Mouse (Mus musculus) intestine, embryonic 16.5 days (tissue): Measurements from ENCODE around the gene Zfp882. TPM values are rescaled to one million over a fixed set of nuclear protein-coding genes. Genes with fewer than 3 reads are reported as not detected.

Experiments used
- polyA plus RNA-seq: library from polyadenylated mRNA; unstranded; fragments of >200 nt; fragmentation: Nextera tagmentation; extraction: Ambion mirVana; gene quantifications from 2 replicates; pipeline ENCODE4 v1.2.1, GENCODE M21; 2015

The Zfp882 gene
- polyA plus RNA-seq, 1 experiment from 2014 or later: 3.8 TPM

Other genes starting within 250 kb of the Zfp882 start
- 0.98 and 1.2 TPM in 2 replicates for gene Unc13a, start 236.9 kb upstream of the Zfp882 start, polyA plus RNA-seq
- 11.5 and 13.5 TPM in 2 replicates for gene Jak3, start 232.3 kb upstream of the Zfp882 start, polyA plus RNA-seq
- gene Insl3, start 219.4 kb upstream of the Zfp882 start, polyA plus RNA-seq: 2.4 and 2.5 TPM in 2 replicates
- 19.2 and 20.9 TPM in 2 replicates for gene B3gnt3, start 206.8 kb upstream of the Zfp882 start, polyA plus RNA-seq
- 5.0 and 6.4 TPM in 2 replicates for gene Fcho1, start 182.9 kb upstream of the Zfp882 start, polyA plus RNA-seq
- 4.6 and 5.1 TPM in 2 replicates for gene Zfp709, start 26.6 kb upstream of the Zfp882 start, polyA plus RNA-seq
- gene Zfp617, start within 50 bp of the Zfp882 start, polyA plus RNA-seq: 18.5 and 21.6 TPM in 2 replicates
- 24.9 and 25.0 TPM in 2 replicates for gene Zfp961, start 42.4 kb downstream of the Zfp882 start, polyA plus RNA-seq
- 3.3 and 3.8 TPM in 2 replicates for gene Cyp4f18, start 101.0 kb downstream of the Zfp882 start, polyA plus RNA-seq
- gene Olfr372, start 132.6 kb downstream of the Zfp882 start, polyA plus RNA-seq: not detected in 2 replicates
- gene Olfr373, start 174.6 kb downstream of the Zfp882 start, polyA plus RNA-seq: 0.11 and 0.16 TPM in 2 replicates
- 0.13 TPM in 1 of 2 replicates, not detected in the other for gene Olfr374, start 198.4 kb downstream of the Zfp882 start, polyA plus RNA-seq
- gene Tpm4, start 226.4 kb downstream of the Zfp882 start, polyA plus RNA-seq: 510 and 538 TPM in 2 replicates